Mouse (Mus musculus) ovary, adult 10 weeks (tissue): Measurements from ENCODE around the gene Olfr553. TPM values are rescaled to one million over a fixed set of nuclear protein-coding genes. Genes with fewer than 3 reads are reported as not detected.

Experiments used
- polyA plus RNA-seq: library from polyadenylated mRNA; stranded (reverse); fragments of 350-450 nt; fragmentation: Illumina TruSeq; extraction: RNeasy Lipid Tissue Mini Kit (QIAGEN cat#74804); gene quantifications from one replicate; pipeline ENCODE4 v1.2.3, GENCODE M21; 2014

Gene Olfr553
- polyA plus RNA-seq: not detected

GRCm38 (mm10) chr7:102618118-102618517, at the start of gene Olfr553:
Olfr553 (minus strand) TSS chr7:102618218.

GRCm38 (mm10) chr7:102664599-102664998, 46.6 kb upstream of the Olfr553 start, which contains the start of gene Olfr556:
Olfr556 (plus strand) TSS chr7:102664899.

GRCm38 (mm10) chr7:102658523-102658922, 40.5 kb upstream of the Olfr553 start, which contains the start of gene Olfr555:
Olfr555 (plus strand) TSS chr7:102658823.

GRCm38 (mm10) chr7:102638132-102638531, 20.1 kb upstream of the Olfr553 start, which contains the start of gene Olfr554:
Olfr554 (plus strand) TSS chr7:102638432.

GRCm38 (mm10) chr7:102597378-102598031, 20.5 kb downstream of the Olfr553 start, which contains the start of gene Olfr552:
Olfr552 (plus strand) TSS chr7:102597770.

GRCm38 (mm10) chr7:102591786-102592185, 26.2 kb downstream of the Olfr553 start, which contains the start of gene Olfr551:
Olfr551 (minus strand) TSS chr7:102591886.

GRCm38 (mm10) chr7:102571142-102571541, 46.9 kb downstream of the Olfr553 start, which contains the start of gene Olfr550:
Olfr550 (plus strand) TSS chr7:102571442.

GRCm38 (mm10) chr7:102564999-102565997, 52.7 kb downstream of the Olfr553 start, which contains the start of gene Trim21:
Trim21 (minus strand) TSS chr7:102565486.

Other genes with a start within 250 kb of the Olfr553 start
- 117 TPM for gene Rrm1, start 176.5 kb downstream of the Olfr553 start, polyA plus RNA-seq
- not detected for gene Olfr543, start 136.5 kb downstream of the Olfr553 start, polyA plus RNA-seq
- not detected for gene Olfr544, start 129.9 kb downstream of the Olfr553 start, polyA plus RNA-seq
- gene Olfr545, start 118.6 kb downstream of the Olfr553 start, polyA plus RNA-seq: not detected
- gene Olfr547, start 83.5 kb downstream of the Olfr553 start, polyA plus RNA-seq: not detected
- gene Olfr548-ps1, start 77.3 kb downstream of the Olfr553 start, polyA plus RNA-seq: not detected
- gene Olfr549, start 68.3 kb downstream of the Olfr553 start, polyA plus RNA-seq: not detected
- gene Trim21, start 52.7 kb downstream of the Olfr553 start, polyA plus RNA-seq: 13.1 TPM
- not detected for gene Olfr550, start 46.8 kb downstream of the Olfr553 start, polyA plus RNA-seq
- gene Olfr551, start 26.3 kb downstream of the Olfr553 start, polyA plus RNA-seq: not detected
- not detected for gene Olfr552, start 20.4 kb downstream of the Olfr553 start, polyA plus RNA-seq
- gene Olfr554, start 20.2 kb upstream of the Olfr553 start, polyA plus RNA-seq: not detected
- gene Olfr555, start 40.6 kb upstream of the Olfr553 start, polyA plus RNA-seq: not detected
- gene Olfr556, start 46.7 kb upstream of the Olfr553 start, polyA plus RNA-seq: not detected
- 6.5 TPM for gene Trim68, start 69.1 kb upstream of the Olfr553 start, polyA plus RNA-seq
- gene Olfr557, start 77.7 kb upstream of the Olfr553 start, polyA plus RNA-seq: not detected
- gene Olfr558, start 84.0 kb upstream of the Olfr553 start, polyA plus RNA-seq: 10.3 TPM
- not detected for gene Olfr33, start 100.9 kb upstream of the Olfr553 start, polyA plus RNA-seq
- gene Olfr559, start 109.3 kb upstream of the Olfr553 start, polyA plus RNA-seq: not detected
- gene Olfr560, start 141.1 kb upstream of the Olfr553 start, polyA plus RNA-seq: not detected
- gene Olfr78, start 141.3 kb upstream of the Olfr553 start, polyA plus RNA-seq: 0.43 TPM
- gene Olfr561, start 153.0 kb upstream of the Olfr553 start, polyA plus RNA-seq: not detected
- not detected for gene Olfr564, start 185.3 kb upstream of the Olfr553 start, polyA plus RNA-seq
- not detected for gene Olfr566, start 240.5 kb upstream of the Olfr553 start, polyA plus RNA-seq